Mouse (Mus musculus) frontal cortex, adult 2 months (tissue): ENCODE data around the gene Snw1. TPM values are rescaled to one million over a fixed set of nuclear protein-coding genes. Genes with fewer than 3 reads are reported as not detected.
"Not testable (repeated sequence)": the region's sequence is repeated elsewhere in the genome, so short reads cannot be mapped to it uniquely, and the experiment has no call there.

ENCODE experiments used
- DNase-seq, 2 experiments: peaks; one replicate each; pipeline ENCODE4 v3.0.0; 2022; ENCODE audit warnings: low spot score in 1 of 2; ENCODE audit errors: extremely low spot score in 1 of 2
- polyA plus RNA-seq: library from polyadenylated mRNA; depleted of rRNA; stranded (reverse); fragments of >200 nt; gene quantifications from 2 replicates; pipeline ENCODE4 v1.2.3, GENCODE M21; 2012; rRNA removed

Gene Snw1
- 37.3 and 42.9 TPM in 2 replicates for polyA plus RNA-seq

DNA sequence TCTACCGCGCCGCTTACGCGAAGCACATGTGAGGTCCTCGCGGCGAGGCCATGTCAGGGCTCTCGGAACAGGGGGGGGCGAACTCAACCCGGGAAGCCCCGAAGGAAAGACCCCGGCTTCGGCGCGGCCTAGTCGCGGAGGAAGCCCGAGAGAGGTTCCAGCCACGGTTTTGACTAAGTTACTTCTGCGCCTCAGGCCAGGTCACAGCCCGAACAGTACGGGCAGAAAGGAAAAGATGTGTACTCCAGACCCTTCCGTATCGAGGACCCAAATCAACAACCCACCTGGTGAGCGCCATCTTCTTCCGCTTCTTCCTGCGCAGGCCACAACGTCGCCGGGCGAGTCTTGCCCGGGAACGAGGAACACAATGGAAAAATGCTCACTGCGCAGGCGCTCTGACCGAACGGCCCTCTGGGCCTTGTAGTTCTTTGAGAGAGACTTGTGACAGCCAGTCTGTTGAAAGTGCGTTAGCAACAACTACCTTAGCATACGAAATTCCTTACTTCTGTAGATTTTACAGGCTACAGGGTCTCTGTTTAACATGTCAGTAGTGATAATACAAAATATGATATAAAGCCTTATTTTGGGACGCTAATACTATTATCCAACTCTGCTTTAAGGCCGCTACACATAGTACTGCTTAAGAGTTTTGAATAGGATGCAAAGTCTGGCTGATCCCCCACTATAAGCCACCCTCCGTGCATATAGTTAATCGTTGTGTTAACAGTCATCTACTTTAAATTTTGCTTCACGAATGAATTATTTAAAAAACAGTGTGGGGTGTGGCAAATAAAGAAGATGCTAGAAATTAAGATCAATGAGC, at the start of gene Snw1:
Gene Snw1 (minus strand): TSS at position 311 of the 823 bp plus-strand sequence.
- peak; percentile 93 to 97 for DNase-seq

DNA sequence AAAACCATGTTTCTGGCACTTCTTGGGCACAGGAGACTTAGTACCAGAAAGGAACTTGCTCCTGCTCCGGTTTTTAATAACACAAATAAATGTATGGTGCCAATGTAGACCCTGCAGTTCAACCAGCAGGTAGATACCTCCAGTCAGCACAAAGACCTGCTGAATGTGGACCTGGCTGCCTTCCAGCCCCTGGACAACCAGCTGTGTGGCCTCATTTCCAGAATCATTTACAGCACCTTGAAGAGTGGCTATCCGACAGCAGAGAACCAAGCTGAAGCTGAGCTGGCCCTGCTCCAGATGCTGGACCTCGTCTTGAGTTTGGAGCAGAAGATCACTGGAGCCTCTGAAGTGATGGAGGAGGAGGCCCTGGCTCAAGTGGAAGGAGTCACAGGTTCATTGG, 47.5 kb upstream of the Snw1 start:
- not testable (repeated sequence) for DNase-seq

DNA sequence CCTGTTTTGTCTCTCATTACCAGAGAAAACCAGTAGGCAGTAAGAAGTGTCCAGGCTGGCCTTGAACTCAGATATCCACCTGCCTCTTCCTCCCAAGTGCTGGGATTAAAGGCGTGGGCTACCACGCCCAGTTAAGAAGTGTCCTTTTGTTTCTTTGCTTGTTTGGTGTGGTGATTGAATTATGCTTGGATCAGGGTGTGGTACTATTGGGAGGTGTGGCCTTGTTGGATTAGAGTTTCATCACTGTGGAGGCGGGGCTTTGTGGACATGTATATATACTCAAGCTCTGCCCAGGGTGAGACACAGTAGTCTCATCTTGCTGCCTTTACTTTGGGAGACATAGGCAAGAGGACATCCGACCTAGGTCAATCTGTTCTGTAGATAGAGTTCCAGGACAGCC, 41.9 kb upstream of the Snw1 start, which contains the start of gene Gm8300:
Gene Gm8300 (plus strand): TSS at position 301 of the 400 bp plus-strand sequence.
- not testable (repeated sequence) for DNase-seq

DNA sequence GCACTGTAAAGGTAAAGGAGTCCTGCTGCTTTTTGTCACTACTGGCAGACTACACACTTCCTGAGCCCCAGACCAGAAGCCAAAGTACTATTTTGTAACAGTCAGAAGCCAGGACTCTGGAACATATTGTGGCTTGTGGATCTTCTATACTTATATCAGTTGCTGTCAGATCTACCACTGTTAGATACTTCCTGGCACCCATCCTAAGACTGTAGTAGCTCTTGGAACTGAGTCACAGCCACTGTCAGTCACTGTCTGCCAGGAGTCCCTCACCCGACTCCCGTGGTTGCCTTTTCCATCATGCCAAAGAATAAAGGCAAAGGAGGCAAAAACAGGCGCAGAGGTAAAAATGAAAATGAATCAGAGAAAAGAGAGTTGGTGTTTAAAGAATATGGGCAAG, 22.3 kb upstream of the Snw1 start, which contains the start of gene Gm5788:
Gene Gm5788 (plus strand): TSS at position 301 of the 400 bp plus-strand sequence.
- not testable (repeated sequence) for DNase-seq

DNA sequence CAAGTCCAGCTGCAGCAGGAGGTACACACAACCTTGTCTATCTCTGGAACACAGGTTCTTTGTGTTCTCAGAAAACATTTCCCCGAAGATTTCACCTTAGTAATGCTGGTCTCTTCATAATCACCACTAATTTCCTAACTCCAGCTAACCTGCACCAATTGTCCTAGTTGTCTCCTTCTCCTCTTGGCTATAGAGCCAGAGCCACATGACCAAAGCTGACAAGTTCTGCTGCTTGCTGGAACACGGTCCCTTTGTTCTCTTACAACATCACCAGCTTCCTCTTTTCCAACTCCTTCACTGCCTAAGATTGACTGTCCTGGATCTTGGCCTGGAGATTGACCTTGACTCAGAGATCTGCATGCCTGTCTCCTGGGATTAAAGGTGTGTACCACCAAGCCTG, 16.6 kb upstream of the Snw1 start:
- DNase-seq = not testable (repeated sequence)

DNA sequence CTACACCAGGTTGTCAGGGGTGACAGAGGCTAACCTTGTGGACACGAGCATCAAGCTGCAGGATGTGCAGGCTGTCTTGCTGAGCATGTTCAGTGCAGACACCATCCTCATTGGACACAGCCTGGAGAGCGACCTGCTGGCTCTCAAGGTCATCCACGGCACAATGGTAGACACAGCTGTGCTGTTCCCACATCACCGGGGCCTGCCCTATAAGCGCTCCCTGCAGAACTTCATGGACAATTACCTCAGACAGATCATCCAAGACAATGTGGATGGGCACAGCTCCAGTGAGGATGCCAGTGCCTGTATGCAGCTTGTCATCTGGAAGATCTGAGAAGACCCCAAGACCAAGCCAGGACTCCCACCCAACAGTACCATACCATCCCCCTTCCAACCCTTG, 10.4 kb upstream of the Snw1 start:
- not testable (repeated sequence) for DNase-seq

DNA sequence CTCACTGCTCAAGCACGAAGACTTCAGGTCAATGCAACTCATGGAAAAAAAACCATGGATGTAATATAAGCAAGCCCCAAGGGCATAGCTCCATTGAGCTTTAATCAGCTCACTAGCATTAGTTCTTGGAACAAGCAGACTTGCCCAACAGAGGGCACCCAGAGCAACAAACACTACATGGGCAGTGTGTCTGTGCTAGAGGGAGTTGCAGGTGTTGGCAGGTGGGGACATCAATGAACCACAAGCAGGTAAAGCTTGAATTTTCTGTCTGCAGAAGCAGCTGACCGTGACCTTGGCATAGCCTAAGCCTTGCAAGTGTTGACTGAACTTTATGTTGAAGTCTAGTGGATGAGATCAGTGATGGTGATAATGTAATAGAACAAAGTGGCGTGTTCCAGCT, 2.7 kb upstream of the Snw1 start:
- DNase-seq = no peak

DNA sequence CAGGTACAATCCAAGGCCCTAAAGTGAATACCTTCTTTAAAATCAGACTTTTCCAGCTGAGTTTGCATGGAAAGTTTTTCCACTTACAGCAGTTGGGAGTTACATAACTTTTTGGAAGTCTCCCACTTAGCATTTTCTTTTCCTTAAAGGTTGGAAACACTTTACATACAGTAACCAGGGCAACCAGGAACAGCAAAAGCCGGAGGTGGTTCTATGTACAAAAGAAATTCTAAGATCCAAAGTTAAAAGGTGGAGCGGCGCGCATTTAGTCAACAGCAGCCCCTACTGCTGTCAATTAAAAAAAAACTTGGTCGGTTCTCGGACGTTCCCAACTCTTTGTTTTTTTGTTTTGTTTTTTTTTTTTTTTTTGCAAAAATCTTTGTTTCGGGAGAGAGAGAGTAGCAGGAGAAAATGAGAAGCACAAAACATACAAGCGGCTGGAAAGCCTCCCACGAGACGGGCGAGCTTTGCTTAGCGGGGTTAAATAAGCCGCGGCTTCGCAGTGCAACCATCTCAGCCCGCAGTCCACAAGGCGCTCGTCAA, 582 bp downstream of the Snw1 start:
- DNase-seq = peak; percentile 22 to 68

DNA sequence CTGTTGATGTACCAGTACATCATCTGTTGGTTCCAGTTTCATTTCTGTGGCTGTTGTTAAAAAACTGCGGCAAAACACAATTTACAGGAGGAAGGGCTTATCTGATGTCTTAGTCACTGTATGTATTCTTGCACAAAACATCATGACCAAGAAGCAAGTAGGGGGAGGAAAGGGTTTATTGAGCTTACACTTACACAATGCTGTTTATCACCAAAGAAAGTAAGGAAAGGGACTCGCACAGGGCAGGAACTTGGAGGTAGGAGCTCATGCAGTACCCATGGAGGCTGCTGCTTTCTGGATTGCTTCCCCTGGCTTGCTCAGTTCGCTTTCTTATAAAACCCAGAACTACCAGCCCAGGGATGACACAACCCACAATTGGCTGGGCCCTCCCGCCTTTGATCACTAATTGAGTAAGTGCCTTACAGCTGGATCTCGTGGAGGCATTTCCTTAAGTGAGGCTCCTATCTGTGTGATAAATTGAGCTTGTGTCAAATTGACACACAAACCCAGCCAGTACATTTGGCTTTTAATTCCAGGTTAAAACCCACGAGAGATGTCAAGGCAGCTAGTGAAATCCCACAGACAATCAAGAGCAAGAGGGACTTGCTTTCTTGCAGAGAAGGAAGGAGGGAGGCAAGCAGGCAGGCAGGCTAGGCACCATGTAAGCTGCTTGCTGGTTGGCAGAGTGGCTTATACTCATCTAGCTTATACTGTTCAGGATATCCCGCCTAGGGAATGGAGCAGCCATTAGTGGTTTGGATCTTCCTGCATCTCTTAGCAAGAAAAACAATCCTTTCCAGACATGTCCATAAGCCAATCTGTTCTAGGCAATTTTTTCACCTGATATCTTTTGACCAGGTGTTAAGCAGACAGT, 1.6 kb downstream of the Snw1 start:
- no peak for DNase-seq

DNA sequence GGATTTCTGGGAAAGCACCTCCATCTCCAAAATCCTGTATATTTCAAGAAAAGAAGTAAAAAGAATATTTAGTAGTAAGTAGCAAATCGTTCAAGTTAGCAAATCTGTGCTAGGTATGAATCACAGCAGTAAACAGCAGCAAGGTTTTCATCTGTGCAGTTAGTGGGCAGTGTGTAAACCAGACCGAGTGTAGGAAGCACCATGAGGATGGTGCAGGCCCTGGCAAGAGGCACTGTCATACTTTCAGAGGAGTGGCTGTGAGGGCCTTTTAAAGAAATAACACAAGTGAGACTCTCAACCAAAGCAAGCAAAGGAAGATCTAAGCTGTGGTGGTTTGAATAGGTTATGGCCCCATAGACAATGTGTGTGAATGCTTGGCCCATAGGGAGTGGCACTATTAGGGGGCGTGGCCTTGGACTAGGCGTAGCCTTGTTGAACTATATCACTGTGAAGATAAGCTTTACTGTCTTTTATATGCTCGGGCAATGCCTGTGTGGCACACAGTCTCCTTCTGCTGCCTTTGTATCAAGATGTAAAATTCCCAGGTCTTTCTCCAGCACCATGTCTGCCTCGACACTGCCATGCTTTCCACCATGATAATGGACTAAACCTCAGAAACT, 7.3 kb downstream of the Snw1 start:
- DNase-seq = no peak

DNA sequence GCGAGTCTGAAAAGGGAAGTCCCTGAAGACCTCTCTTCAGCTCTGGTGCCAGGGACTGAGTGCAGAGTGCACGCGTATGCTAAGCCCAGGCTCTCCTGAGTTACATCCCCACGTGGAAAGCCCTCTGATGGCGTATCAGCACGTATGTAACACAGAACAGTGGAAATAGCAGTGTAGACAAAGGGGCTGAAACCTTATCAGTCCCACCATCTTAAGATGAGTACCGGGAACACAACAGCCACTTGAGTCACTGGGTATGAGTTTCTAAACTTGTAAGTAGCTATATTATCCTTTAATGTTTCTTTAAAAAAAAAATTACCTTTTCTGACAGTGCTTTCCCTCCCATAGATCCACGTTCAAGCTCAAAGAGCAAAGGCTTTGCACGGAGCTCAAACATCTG, 22.6 kb downstream of the Snw1 start:
- no peak for DNase-seq

DNA sequence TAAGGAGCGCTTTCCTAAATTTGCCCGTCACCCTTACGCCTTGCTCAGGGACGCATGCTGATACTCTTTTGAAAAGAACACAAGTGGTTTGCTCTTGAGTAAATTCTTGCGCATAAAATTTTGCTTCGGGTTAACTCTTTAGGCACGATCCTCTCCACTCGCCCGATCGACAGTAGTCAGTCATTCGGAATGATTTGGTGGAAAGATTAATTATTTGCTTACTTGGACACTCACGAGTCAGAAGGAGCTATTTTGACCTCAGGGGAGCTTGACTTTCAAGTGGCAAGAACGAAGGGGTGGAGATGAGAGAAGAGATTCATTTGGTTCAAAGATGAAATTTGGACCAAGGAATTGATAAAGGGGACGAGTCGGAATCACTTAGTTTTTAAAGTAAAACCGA, 27.9 kb downstream of the Snw1 start:
- DNase-seq = peak in 1 of 2 experiments; percentile 14

DNA sequence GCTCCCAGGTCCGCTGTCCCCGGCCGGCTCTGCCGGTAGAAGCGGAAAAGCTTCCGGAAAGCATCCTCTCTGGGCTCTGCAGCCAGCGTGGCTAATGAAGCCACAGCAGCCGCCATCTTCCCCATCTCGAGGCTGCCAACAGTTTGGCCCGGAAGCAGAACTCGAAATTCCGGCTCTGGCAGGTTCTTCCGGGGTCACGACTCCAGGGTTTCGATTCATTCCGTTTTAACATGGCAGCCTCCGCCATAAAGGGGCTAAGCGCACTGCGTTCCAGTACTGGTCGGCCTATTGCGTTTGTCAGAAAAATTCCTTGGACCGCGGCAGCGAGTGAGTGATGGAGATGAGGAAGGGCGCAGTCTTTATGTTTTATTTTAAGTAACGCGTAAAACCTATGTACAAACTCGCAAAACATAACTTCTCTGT, 28.4 kb downstream of the Snw1 start, which contains the start of the genes Slirp and Alkbh1:
Gene Slirp (plus strand): TSS at position 197 of the 423 bp plus-strand sequence.
Gene Alkbh1 (minus strand): TSS at position 318 of the 423 bp plus-strand sequence.
- DNase-seq = peak; percentile 88 to 95

DNA sequence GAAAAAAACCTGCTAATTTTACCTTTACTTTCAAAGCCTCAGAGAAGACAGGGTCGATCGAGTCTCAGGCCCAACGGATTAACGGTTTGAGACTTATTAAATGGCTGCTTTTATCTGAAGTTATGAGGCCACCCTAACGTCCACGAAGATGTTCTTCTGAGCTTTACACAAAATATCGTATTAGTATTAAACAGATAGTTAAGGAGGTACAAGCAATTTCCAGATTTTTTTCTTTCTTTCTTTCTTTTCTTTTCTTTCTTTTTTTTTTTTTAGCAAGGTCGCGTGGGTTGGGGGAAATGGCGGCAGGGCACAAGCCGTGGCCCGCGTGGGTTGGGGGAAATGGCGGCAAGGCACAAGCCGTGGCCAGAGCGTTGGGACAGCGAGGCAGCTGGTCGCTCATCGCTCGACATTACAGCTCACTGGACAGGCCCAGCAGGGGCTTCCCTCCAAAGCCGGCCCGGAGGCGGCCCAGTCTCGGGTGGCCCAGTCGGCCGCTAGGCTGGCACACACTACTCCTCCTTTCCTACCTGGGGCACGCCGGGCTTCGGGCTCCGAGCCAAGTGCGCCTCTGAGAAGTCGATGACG, 28.9 kb downstream of the Snw1 start:
- no peak for DNase-seq

DNA sequence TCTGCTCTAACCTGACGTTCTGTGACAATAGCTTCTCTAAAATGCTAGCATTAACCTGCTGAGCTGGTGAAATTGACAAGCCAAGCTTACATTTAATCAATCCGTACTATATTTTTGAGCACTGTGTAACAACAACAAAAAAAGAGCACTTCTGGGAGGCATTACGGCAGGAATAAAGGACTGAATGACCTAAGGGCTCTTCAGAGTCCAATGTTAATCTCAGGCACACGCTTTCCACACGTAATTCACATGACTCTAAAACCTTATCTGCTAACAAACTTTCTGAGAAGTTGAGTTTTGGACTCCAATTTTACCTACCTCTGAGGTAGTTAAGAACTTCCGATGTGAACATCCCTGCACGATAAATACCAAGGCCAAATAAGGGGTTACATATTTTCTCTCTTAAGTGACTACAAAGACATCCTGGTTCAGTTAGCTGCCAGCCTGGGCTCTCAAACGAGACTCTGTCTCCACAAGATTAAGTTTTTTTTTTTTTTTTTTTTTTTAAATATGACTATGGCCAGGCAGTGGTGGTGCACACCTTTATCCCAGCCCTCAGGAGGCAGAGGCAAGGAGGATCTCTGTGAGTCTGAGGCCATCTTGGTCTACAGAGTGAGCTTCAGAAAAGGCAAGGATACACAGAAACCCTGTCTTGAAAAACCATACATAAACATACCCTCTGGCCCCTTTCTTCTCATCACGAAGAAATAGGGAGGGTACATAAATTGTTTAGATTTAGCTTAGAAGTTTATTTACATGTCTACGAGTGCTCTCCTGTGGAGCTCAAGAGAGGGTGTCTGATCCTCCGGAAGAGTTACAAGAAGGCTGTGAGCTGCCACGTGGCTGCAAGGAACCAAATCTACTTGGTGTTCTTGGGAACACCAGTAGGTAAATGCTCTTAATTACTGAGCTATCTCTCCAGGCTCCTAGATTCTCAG, 29.6 kb downstream of the Snw1 start:
- DNase-seq = no peak

DNA sequence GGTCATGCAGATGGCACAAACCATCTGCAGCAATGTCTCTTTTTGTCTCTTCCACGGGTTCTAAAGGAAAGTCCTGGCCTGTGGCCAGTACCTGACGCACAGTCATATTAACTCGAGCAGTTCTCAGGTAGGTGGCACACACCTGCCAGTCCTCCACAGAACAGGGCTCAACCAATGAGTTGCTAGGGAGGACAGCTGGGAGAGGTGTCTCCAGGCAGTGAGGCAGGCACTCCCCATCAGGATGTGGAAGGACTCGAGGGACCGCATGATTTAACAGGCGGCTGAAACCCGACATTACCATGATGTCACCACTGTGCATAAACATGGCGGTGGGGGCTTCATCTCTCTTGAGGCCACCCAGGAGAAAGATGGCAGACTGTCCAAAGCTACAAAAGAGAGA, 43.2 kb downstream of the Snw1 start:
- DNase-seq = no peak

DNA sequence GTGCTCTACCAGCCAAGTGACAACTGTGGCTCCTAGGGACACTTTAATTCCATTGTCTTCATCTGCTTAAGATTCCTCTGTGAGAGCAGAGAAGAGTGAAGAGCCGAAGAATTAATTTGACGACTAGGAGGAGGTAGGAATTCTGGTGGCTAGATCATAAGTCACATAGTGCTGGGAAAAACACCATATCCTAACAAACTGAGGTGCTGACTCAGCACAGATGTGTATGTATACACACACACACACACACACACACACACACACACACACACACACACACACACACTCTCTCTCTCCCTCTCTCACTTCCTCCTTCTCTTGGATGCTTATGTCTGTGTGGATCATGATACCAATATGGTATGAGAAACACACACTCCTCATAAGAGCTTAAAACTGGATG, 43.8 kb downstream of the Snw1 start:
- DNase-seq = no peak

DNA sequence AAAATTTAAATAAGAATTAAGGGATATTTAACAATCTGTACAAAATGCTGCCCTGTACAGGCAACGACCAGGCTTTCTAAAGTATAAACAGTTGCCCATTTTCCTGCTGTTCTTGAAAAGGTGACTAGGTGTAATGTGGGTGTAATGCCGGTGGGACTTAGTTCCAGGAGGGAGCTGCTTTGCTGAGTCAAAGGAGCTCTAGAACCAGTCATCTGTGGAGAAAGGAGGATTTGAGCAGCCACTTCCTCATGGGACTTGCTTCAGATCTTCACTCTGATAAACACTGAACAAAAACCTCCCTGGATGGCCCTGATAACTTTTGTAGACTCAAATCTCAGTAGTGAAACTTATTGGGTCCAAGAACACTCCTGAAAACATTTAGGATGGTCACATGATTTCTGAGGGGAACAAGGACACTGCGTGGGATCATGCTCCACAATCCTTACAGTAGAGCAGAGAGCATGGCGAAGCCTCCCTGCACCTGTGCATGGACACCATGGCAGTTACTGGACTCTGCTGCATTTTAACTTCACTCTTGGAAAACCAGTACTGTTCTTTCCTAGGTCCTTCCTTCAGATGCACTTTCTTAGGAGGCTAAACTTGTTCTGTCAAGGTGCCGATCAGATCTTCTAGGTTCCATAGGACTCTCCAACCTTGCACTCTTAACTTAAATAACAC, 45.6 kb downstream of the Snw1 start:
- DNase-seq = no peak
